Mouse (Mus musculus) urinary bladder, postnatal 25 days (tissue): ENCODE results near the gene Tenm4.
A peak's percentile ranks its signal among the peaks of the same experiment; 100 is the strongest.
"Not testable (repeated sequence)": the region's sequence is repeated elsewhere in the genome, so short reads cannot be mapped to it uniquely, and the experiment has no call there.

Experiments
- DNase-seq: peaks from one replicate; pipeline ENCODE4 v3.0.0; 2022; ENCODE audit warnings: low spot score

Tenm4 gene

DNA sequence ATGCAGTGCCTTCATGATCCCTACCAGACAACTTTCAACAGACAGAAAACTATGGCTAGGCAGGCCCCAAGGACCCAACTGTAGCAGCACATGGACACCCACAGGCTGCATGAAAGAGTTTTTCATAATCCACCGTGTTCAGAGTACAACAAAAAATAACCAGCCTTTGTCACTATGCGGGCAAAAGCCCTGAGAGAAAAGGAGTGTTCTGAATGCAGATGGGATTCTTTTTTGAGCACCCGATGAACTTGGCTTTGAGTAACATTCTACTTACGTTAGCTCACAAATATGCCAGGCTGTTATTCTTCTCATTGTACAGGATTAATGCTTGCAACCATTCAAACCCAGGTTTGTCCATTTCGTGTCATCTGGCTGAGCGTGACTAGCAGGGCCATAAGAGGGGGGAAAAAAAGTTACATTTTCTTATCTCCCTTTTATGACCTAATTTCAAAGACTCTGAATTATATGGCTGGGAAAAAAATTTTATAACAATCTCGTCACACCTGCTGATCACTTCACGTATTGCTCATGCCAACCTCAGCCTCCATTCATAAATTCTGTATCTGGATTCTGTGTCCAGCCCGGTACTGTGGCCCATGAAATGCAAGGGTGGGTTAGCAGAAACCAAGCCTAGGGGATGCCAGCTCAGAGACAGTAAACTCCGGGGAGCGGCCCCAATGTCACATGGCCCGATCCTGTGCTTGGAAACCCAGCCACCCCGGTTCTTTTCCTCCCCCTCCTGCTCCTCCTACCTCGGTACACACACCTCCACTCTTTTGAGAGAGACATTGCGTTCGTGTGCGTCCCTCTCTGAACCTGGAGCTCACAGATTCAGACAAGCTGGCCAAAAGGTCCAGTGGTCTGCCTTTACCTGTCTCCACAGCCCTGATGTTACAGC lies 732.3 kb downstream of the Tenm4 start:
- DNase-seq: no peak

DNA sequence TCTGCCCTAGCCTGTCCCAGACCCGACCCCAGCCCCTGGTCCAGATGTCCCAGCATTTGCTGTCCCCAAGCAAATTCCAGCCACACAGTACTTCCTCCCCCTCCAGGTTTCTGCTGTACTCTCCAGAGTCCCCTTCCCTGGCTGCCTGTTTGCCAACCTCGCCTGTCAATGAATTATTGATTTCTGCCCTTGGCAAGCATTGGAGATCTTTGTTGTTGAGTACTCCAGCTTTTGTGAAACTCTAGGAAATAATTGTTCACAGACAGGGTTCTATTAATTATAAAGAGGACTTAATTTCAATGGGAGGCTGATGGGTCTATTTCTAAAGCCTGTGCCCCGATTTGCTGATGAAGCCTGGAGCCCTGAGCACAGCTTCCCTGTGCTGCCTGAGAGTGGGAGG lies 733.4 kb downstream of the Tenm4 start:
- DNase-seq: no peak

DNA sequence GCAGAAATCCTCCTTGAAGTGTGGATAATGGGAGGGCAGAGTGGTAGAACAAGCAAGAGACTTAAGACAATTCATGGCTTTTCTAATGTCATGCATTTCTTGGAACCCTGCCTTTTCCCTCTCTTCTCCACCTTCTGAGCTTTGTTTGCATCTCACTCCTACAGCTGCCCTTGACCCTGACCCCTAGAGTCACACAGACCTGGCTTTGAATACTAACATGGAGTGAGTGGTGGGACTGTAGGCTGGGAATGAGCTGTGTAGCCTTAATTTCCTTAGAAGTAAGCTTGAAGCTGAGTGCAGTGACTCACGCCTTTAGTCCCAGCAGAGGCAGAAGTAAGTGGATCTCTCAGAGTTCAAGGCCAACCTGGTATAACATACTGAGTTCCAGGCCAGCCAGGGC lies 733.9 kb downstream of the Tenm4 start:
- no peak for DNase-seq

DNA sequence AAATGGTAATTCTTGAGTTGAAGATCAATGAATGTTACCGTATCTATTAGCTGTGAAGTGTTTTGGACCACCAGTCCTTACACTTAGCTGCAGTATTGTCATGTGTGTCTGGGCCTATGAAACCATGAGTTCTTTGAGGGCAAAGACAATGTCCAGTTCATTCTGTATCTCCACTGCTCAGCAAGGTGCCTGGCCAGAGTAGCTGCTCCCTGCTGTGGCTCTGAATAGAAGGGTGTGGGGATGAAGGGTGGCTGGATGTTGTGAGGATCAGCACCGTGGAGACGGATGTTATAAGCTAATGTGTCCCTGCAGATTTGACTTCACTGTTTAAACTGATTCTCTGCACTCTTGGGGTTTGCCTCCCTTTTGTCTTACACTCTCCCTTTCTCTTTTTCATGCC lies 734.4 kb downstream of the Tenm4 start:
- no peak for DNase-seq

DNA sequence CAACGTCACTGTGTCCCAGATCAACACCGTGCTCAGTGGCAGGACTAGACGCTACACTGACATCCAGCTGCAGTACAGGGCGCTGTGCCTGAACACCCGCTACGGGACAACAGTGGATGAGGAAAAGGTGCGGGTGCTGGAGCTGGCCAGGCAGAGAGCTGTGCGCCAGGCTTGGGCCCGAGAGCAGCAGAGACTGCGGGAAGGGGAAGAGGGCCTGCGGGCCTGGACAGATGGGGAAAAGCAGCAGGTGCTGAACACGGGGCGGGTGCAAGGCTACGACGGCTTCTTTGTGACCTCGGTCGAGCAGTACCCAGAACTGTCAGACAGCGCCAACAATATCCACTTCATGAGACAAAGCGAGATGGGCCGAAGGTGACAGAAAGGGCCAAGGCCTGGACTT lies 735.2 kb downstream of the Tenm4 start:
- no peak for DNase-seq

DNA sequence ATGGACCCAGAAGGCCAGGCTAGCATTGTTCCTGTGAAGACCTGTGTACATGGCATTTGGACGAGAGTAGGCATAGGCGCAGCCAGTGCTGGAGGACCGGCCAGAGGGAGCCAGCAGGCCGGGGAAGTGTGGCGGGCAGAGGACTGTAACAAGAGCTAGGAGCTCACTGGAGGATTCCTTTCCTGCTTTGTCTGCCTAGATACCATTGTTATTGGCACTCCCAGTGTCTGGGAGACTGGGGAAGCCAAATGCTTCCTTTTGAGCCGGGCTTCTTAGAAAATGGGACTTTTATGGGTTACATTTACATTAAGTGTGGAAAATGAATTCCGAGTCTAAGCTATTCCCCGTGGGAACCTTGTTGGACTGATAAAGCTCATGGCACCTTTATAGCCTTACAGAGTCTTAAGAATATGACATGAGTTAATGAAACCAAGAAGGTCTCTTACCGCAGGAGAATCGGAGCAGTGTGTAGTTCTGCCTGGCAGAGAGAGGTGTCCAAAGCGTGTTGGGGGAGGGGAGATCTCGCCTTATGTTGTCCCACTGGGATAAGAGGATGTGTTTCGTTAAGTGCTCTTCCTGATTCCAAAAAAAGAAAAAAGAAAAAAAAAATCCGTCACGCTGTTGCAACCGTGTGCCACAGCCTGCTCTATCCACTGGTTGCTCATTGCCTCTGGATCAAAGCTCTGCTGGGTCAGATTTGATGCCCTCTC lies 737.1 kb downstream of the Tenm4 start:
- DNase-seq: no peak

DNA sequence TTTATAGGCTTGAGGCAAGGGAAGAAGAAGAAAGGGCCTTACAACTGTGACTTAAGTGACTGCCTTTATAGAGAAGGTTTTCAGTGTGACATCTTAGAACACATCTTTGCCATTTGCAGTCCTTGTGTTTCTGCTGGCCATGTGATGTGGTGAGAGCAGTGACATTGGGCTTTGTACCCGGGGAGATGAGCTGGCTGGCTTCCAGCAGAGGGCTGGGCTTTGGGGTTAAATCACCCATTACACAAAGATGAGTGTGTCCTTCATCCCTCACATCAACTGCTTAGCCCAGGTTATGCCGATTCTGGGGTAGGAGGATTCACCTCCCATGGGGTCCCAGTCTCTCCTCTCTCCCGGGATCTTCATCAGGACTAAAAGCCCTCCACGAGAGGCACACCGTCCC lies 738.8 kb downstream of the Tenm4 start:
- no peak for DNase-seq

DNA sequence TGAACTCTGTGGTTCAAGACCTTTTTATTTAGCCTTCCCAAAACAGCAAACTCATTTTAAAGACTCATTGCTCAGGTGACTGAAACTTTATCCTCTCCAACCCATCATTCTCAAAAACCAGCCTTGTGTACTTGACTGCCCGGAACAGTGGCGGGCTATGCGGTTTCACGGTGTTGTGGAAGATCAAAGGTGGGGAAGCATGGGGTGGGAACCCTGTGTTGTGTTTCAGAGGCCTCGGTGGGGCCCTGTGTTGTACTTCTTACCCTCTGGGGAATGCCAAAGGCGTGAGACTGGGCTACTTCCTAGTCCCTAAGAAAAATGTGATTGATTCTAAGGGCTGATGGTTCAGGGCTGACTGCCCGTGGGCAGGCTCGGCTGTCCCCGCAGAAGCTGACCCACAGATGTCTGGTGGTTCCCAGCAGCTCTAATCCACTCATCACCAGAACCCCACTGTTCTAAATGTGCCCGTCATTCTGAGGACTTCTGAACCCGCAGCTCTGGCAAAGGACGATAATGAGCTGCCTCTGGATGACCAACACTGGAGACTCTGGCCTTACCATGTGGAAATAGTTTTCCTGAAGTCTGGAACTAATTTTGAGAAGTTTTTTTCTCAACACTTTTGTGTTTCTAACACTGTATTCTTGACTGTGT lies 739.4 kb downstream of the Tenm4 start:
- no peak for DNase-seq

DNA sequence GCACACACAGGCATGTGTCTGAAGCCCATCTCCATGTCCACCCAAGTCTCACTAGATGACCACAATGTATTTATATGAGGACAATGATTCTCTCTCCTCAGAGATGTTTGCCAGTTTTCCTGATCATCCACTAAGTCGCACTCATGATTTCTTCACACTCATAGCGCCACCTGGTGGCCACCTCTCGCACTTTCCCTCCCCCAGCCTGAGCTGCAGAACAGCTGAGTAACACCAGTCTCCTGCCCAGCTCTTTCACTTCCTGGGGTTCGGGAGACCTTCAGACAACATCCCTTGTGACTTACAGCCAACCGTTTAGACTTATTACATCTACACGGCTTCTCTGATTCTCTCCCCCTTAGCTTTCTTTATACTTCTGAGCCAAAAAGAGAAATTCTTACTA lies 743.0 kb downstream of the Tenm4 start:
- DNase-seq: peak; percentile 82

DNA sequence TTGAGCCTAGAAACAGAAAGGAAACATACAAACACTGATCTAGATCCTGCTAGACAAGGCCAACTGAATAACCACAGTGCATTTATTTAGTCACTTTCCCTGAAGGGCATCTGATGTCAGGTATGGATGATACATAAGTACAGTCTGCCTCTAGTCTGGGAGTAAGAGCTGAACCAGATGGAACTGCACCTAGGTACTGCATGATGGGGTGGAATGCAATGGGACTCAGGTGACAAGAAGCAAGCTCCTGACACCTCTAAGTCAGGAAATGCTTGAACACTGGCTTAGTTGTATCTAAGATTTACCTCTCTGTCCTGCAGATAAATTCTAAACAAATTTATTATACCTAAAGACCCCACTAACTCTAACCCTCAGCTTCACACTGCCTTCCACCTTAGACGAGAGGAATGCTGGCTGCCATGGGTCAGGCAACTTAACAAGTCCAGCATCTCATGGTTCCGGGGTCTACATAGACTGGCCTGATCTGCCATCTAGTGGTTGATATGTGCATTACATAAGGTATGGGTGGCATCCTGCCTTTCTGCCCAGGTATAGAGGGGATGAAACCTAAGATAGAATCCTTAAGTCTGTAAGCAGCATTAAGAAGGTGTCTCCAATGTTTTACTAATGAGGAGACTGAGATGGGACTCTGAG lies 744.5 kb downstream of the Tenm4 start:
- DNase-seq: peak; percentile 33

DNA sequence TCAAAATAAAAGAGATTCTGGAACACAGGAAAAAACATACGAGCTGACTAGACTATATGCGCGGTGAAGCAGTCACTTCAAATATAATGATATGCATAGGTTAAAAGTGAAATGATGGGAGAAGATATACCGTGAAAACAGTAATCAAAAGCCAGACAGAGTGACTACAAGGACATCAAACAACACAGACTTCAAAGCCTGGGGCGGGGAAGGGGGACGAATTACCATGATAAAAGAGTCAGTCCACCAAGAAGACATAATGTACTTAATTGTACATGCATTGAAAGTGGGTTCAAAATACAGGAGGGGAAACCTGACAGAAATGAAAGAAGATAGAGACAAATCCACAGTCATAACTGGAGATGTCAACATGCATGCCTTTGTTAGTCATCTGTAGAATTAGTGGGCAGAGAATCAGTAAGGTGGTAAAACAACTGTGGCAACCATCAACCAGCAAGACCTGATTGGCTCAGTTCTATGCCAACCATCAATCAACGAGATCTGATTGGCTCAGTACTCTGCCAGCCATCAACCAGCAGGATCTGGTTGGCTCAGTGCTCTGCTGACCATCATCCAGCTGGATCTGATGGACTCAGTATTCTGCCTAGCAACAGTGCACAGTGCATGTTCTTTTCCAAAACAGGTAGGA lies 749.5 kb downstream of the Tenm4 start:
- no peak for DNase-seq

DNA sequence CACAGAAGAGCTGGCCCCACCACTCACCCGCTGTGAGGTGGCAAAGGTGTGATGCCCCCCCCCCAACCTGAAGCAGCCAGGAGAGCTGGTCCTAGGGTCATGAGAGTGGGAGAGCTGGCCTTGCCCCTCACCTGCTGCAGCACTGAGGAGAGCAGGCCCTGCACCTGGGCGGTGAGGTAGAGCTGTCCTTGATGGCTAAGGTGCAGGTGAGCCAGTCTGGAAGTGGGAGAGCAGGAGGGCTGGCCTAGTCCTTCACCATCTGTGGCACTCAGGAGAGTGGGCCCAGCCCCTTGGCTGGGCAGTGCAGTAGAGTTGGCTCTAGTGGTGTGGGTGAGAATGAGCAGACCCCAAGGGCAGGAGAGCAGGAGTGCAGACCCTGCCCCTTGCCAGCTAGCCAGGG lies 751.9 kb downstream of the Tenm4 start:
- DNase-seq: no peak

DNA sequence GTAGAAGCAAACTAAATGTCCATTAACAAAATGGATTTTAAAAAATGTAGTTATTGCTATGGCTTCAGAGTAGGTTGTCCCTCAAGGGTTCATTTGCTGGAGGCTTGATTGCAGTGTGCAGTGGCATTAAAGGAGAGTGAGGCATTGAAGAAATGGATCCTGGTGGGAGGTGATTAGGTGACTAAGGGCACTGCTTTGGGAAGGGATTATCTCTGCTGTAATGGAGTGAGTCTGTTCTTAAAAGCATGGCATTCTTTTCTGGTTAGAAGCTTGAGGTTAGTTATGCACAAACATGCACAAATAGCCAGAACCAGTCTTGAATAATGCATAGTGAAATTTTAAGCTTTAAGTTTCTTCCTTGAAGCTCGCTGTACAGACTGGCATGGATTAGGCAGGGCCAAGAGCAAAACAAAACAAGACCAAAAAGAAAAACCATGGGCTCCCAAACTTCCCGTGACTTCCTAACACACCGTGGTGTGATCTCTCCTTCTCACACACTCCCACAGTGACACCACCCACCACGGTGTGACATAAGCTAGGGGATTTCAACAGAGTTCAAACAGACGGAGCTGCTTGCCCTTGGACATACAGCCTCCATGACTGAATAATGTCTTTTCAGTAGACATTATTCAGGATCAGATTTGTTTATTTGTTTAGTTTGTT lies 772.8 kb downstream of the Tenm4 start:
- no peak for DNase-seq

DNA sequence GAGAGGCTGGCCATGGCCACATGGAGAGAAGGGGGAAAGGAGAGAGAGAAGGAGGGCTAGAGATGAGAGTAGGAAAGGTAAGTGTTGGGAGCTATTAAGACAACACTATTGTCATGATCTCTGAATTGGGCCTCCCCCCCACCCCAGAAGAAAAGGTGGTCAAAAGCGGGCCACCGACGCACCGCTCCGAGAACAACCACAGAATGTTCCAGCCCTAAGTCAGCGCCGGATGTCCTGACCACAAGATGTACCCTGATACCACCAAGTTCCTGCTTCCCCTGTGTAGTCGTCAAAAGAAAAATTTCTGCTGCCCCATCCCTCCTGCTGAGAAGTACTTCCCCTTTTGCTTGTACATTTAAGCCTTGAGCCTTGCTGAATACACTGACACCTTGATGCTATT lies 775.5 kb downstream of the Tenm4 start:
- DNase-seq: not testable (repeated sequence)

DNA sequence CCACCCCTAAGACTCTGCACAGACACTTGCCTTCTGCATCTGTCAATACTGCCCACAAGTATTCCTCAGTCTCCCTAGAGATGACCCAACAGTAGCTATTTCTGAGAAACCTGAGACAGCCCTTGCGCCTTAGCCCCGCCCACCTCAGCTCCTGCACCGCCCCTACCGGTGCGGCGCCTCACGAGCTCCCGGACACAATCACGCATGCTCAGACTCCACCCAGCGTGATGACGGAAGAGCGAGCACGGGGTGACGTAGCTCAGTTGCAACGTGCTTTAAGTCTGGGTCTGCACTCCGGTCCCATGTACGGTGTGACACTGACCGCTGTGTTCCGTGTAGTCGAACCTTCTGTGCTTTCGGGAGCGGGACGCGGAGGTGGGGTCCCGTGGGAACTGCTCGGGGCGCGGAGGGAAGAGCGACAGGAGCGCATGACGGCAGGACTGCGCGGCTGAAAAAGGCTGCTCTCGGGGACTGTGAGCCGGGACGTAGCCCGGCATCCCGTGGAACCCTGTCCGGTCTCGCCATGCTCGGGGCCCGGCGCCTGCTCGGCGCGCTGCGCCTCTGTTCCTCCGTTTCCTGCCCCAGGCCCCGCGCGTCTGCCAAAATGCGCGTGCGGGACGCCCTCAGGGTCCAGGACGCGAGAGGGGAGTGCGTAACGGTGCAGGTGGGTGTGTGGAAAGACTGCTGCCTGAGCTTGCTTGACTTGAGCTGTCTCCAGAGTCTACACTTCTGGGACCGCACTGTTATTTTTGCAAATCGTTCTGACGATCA lies 780.4 kb downstream of the Tenm4 start, which contains the start of gene Nars2:
Gene Nars2, plus strand, starts transcription at position 225 of the 771 bp plus-strand sequence.
- peak; percentile 89 for DNase-seq

DNA sequence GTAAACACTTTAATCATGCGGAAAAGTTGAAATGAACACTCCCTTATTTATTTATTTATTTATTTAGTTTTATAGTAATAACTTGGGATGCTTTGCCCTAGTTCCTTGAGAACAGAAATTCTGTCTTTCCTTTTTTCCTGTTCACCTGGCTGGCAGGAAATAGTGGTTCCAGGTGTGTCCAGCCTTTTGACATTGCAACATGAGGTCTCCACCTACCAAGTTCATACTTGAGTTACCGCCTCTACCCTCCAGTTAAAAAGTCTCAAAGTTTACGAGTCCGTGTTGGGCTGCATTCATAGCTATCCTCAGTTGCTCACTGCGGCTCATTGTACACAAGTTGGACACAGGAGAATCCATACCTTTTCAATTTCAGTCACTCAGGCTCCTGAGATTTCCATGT lies 781.0 kb downstream of the Tenm4 start:
- DNase-seq: no peak

DNA sequence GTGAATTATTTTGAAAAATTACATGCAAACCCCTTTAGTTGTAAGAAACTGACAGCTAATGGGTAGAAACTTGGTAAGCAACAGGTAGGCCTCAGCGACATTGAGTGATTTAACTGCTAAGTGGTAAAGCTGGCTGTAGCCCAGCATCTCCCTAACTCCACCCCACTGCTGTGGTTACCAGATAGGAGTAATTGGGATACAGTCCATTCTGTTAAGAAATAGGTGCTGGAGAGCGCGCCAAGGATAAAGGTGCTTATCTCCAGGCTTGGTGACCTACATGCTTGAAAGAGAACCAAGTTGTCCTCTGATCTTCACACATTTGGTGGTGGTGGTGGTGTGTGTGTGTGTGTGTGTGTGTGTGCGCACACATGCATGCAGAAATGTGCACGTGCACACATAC lies 788.1 kb downstream of the Tenm4 start:
- no peak for DNase-seq
